ENCODE assay signal across 7 mouse cellular contexts in the genomic region with DNA sequence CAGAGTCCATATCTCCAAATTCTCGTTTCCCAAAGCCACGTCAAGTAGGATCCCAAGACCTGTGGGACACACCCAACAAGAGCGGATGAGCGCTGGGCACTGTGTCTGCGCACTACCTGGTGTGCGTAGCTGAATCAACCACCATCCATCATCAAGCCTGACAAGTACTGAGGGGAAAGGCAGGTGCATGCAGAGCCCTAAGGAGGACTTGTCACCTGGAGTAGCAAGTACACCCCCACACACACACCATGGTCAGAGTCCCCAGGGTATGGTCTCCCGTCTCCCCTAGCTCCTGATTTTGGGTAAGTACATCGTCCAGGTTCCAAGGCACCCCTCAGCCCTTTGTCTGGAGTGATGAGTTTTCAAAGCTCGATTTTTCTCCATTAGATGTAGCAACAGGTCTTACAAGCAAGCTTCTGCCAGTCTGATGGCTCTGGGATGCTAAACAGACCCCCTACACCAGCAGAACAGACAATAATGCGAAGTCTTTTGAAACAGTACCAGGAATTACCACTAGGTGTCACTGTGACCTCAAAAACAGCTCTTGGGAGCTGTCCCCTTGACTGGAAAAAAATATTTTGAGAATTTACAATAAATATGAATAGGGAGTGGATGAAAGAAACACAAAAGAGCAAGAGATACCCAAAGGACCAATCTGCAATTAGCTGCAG. TPM values are rescaled to one million over a fixed set of nuclear protein-coding genes. Genes with fewer than 3 reads are reported as not detected.
DNase-seq lines count a peak whose midpoint lies in the region; ATAC-seq lines count a peak whose summit lies in the region.

No protein-coding gene starts in this region.

- intact Hi-C loops in left cerebral cortex, postnatal 10 days (cut with DNase I) = loop anchor here (5.0 kb wide), 2 partner anchors 58 to 98 kb away; a partner anchor contains a TSS

- no peak overlapping the region for H3K4me2 ChIP-seq in hindbrain, embryonic 16.5 days (ENCODE audit: low read length)

- H3K27ac ChIP-seq in hindbrain, embryonic 16.5 days (ENCODE audit: low read depth, low read length) = no peak overlapping the region

- no peaks in the 10 kb centered on the region for H3K36me3 ChIP-seq in hindbrain, embryonic 16.5 days (ENCODE audit: control insufficient read depth, insufficient read depth, low read length)

- peak; percentile 65 for ATAC-seq in common myeloid progenitor, adult 5-6 weeks (replicated peaks; ENCODE audit: low read depth, poor library complexity, severe bottlenecking)
- ATAC-seq in hindbrain, embryonic 16.5 days = peak; percentile 71

- H3K9me3 ChIP-seq in hindbrain, embryonic 16.5 days (ENCODE audit: control insufficient read depth, low read length) = no peaks in the 10 kb centered on the region

- H3K4me1 ChIP-seq in hindbrain, embryonic 16.5 days (ENCODE audit: control insufficient read depth, insufficient read depth, low read depth, low read length) = no peaks in the 10 kb centered on the region

- no peak overlapping the region for H3K9ac ChIP-seq in hindbrain, embryonic 16.5 days (ENCODE audit: low read depth, low read length)

- 59% methylated on average over 10 of the region's 10 CpGs for WGBS in hindbrain, embryonic 16.5 days

- no peaks in the 10 kb centered on the region for H3K27me3 ChIP-seq in hindbrain, embryonic 16.5 days (replicated peaks; ENCODE audit: control insufficient read depth, insufficient read depth, low read length)

- no peak overlapping the region for H3K4me3 ChIP-seq in hindbrain, embryonic 16.5 days (ENCODE audit: low read length)

- peak; percentile 32 to 66 for DNase-seq in left cerebral cortex, postnatal 10 days (ENCODE audit: extremely low spot score in 1 of 2, low spot score in 2 of 2)
- DNase-seq in left cerebral cortex, adult 18-20 months (ENCODE audit: low spot score in 2 of 2) = no peak
- peak; percentile 90 for DNase-seq in NIH3T3 (ENCODE audit: low read depth)
- DNase-seq in lung, postnatal 36 days = peak; percentile 77
- DNase-seq in frontal cortex, postnatal 14 days (ENCODE audit: low spot score in 2 of 2) = no peak

RNA-seq across cellular contexts. Expression of a gene that starts 28.4 kb away (rescaled TPM):
- 100 to 1,000 TPM; 214 to 236 TPM for total RNA-seq in left cerebral cortex, postnatal 10 days (2021)
- 100 to 1,000 TPM; 208 to 219 TPM for total RNA-seq in left cerebral cortex, adult 18-20 months (2021)
- 0.34 and 1.4 TPM in 2 replicates for total RNA-seq in common myeloid progenitor, adult 5-6 weeks (2017)
- 26.4 and 28.8 TPM in 2 replicates for polyA plus RNA-seq in hindbrain, embryonic 16.5 days (2015; fragmentation: Nextera tagmentation; extraction: Ambion mirVana)

RNA-seq across cellular contexts. Expression of a gene that starts 56.1 kb away (rescaled TPM):
- 10 to 100 TPM; 74.9 to 82.0 TPM for total RNA-seq in left cerebral cortex, postnatal 10 days (2021)
- total RNA-seq in left cerebral cortex, adult 18-20 months (2021) = 100 to 1,000 TPM; 102 to 106 TPM
- not detected in 2 replicates for total RNA-seq in common myeloid progenitor, adult 5-6 weeks (2017)
- polyA plus RNA-seq in hindbrain, embryonic 16.5 days (2015; fragmentation: Nextera tagmentation; extraction: Ambion mirVana) = 7.7 and 8.8 TPM in 2 replicates

Comparison
In these comparisons a context has a peak if more than half of its experiments do, and no peak if none do; other contexts are left out.
1. DNase-seq: peak in left cerebral cortex, postnatal 10 days (2 of 2), NIH3T3 (single experiment) and lung, postnatal 36 days (single experiment); none in left cerebral cortex, adult 18-20 months (0 of 2) and frontal cortex, postnatal 14 days (0 of 2).
2. RNA of a gene that starts 28.4 kb away (total RNA-seq): 214 to 236 TPM in left cerebral cortex, postnatal 10 days and 208 to 219 TPM in left cerebral cortex, adult 18-20 months; 0.34 to 1.4 TPM in common myeloid progenitor, adult 5-6 weeks; every median in the first group is over 10 times any median in the second.
3. RNA of a gene that starts 56.1 kb away (total RNA-seq): 102 to 106 TPM in left cerebral cortex, adult 18-20 months and 74.9 to 82.0 TPM in left cerebral cortex, postnatal 10 days; not detected in common myeloid progenitor, adult 5-6 weeks; every median in the first group is over 10 times any median in the second.